Comparison of ENCODE assay signal across 8 mouse cellular contexts in genomic region chr4:133774570-133775554, GRCm38 (mm10). TPM values are rescaled to one million over a fixed set of nuclear protein-coding genes. Genes with fewer than 3 reads are reported as not detected.
DNase-seq lines count a peak whose midpoint lies in the region; TF ChIP-seq lines count a peak whose summit lies in the region.

No protein-coding gene starts in this region.

- no peak for TF ChIP-seq POLR2A in brain, embryonic 14.5 days (IDR thresholded peaks at IDR 0.05; ENCODE audit: borderline replicate concordance, extremely low read depth, insufficient read depth, insufficient read length, poor library complexity, severe bottlenecking)

- TF ChIP-seq CTCF in brain, embryonic 14.5 days (IDR thresholded peaks at IDR 0.05; ENCODE audit: borderline replicate concordance, extremely low read depth, insufficient read depth, insufficient read length): peak; percentile 47; the same call in 1 of the 2 replicates

- peak; percentile 81 for DNase-seq in retina, postnatal 1 day
- DNase-seq in retina, embryonic 14.5 days (ENCODE audit: low spot score): no peak
- peak; percentile 91 for DNase-seq in brain, embryonic 14.5 days (ENCODE audit: low read depth)
- DNase-seq in gastrocnemius, adult 8-10 months (ENCODE audit: low spot score in 2 of 2): peak; percentile 78 to 89
- DNase-seq in kidney, postnatal 14 days: peak; percentile 94
- DNase-seq in lung, postnatal 14 days: peak; percentile 94
- peak; percentile 61 to 69 for DNase-seq in spleen, adult 18-20 months
- no peak for DNase-seq in embryo, embryonic 10 days (ENCODE audit: low spot score)

RNA-seq across cellular contexts. Expression of gene Arid1a, which starts 18.3 kb away (rescaled TPM):
- polyA plus RNA-seq in brain, embryonic 14.5 days (2012; rRNA removed): 75.4 and 121 TPM in 2 replicates
- total RNA-seq in gastrocnemius, adult 8-10 months (2022): 10 to 100 TPM; 23.3 to 27.5 (median 26.0) TPM

Comparison
In these comparisons a context has a peak if more than half of its experiments do, and no peak if none do; other contexts are left out.
1. DNase-seq: peak in retina, postnatal 1 day (single experiment), brain, embryonic 14.5 days (single experiment), gastrocnemius, adult 8-10 months (2 of 2), kidney, postnatal 14 days (single experiment), lung, postnatal 14 days (single experiment) and spleen, adult 18-20 months (2 of 2); none in retina, embryonic 14.5 days (single experiment) and embryo, embryonic 10 days (single experiment).